Mouse (Mus musculus): ENCODE measurements at regions not wholly inside any gene's neighbourhood (a gene's known extent, or its start where the extent isn't known, plus 50 kb on each side); places are given as distances from the start of the nearest gene placed in this dataset.

DNA sequence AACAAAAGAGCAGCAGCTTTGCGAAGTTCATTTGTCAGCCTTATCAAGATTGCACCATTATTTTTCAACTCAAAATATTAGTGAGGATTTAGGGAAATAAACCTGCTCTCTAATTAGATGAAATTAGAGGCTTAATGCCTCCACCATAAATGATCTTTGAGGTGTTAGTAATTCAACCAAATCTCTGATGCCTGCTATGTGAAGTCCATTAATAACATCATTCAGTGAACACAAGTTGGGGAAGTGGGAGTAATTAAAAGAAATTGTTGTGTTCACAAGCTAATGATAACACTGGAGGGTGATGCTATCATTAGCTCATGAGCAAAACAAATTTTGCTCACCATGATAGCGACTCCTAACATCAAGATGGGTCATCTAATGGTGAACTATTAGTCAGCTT is 246.0 kb downstream of the Ttc6 start:
- intact Hi-C loops (cut with DNase I) = no loop called here
- DNase-seq (ENCODE audit: low spot score) = no peak

- intact Hi-C loops (cut with DNase I) = no loop called here
- no peak for DNase-seq (ENCODE audit: low spot score)
These were observed 259.9 kb downstream of the Ttc6 start for GRCm38 (mm10) chr12:57823809-57824208.

DNA sequence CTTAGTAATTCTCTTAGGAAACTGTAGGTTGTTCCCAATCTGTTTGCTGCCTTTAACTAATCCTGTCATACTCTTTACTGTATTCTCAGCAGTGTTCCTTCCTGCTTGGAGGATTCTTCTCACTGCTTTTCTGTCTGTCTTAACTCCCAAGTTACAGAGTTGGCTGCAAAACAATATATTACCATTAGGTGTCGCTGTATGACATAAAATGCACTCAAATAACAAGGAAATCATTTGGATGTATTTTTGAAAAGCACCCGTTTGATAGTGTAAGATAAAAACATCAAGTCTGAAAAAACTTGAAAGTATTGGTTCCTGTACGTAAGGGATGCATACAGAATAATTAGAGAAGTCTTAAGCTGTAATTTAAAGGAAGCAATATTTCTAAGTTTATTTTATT is 261.8 kb downstream of the Ttc6 start:
- intact Hi-C loops (cut with DNase I) = loop anchor here (5.0 kb wide), 4 partner anchors 377 to 1122 kb away; no protein-coding TSS in a partner anchor
- no peak for DNase-seq (ENCODE audit: low spot score)

DNA sequence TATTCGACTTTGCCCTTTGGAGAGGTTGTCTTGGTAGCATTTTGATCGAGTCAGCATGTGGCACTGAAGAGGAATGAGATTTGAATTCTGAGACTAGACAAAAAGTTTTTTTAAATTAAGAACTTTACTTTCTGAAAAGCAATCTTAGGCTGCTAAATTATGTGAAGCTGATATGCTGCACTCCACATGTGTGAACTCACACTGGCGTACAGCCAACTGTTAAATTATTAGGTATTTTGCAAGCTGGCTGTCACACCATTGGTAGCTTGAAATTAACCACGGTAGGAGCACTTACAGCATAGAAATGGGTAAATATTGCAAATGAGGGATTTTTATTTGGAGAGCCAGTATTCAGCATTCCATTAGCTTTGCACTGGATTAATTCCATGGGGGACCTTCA is 278.9 kb downstream of the Ttc6 start:
- intact Hi-C loops (cut with DNase I) = no loop called here
- no peak for DNase-seq (ENCODE audit: low spot score)

DNA sequence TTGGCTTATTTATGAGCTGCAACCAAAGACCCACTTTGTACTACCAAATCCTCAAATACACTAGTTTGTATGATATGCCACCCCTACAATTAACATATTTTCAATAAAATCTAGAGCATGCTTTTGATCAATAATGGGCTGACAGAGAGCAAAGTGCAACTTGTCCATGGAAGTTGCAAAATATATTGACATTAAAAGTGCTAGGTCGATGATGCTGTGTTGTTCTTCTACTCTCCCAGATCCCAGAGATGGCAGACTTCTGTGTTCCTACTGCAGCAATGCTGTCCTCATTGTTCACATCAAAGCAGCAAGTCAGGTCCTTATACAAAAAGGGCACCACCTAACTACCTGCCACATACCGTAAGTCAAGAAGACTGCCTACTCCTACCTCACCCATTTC is 307.1 kb downstream of the Ttc6 start:
- intact Hi-C loops (cut with DNase I) = no loop called here
- no peak for DNase-seq (ENCODE audit: low spot score)

DNA sequence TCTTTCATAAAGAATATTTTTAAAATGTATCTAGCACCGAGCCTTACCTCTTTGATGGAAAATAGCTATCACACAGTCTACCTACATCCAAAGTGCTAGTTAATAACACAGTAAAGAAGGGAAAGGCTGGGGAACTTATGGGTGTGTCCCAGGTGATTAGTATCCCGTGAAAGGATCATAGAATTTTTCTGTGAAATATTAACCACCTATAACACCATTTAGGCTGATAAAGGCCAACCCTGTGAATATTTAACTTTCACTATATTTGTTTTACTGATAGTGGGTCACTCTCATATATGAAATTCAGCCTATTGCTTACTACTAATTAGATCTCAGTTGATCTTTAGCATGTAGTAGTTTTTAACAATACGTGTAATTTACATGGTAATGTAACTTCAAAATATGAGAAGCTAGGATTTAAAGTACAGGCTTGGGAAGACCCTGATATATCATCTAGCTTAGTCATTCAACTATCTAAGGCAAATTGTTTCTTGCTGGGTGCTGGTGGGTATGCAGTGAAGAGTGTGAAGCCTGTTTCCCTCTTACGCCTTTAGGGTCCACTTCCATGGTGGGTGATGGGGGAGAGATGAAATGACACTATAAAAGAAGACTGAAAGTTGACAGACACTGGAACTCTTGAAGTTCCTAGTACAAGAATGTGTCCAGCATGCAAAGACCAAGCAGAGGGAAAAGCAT is 320.6 kb upstream of the Sstr1 start:
- intact Hi-C loops (cut with DNase I) = no loop called here
- DNase-seq (ENCODE audit: low spot score) = no peak

DNA sequence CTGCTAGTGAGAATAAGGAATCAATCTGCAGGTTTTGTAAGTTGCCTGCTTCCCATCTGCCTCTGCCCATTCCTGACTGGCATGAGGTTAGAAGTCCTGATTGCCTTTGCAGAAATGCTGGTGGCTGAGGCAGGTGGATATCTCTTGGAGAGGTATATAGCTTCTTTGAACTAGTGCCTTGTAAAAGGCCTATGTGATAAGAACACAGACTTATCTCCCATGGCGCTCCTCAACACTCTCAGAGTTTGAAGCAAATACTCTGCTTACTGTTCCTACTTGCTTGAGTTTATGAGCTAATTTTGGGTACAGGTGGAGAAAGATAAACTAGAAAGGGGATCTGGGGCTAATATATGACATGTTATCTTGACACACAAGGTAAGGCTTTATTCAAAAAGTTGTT is 320.0 kb upstream of the Sstr1 start:
- intact Hi-C loops (cut with DNase I) = no loop called here
- no peak for DNase-seq (ENCODE audit: low spot score)

GRCm38 (mm10) chr12:57897751-57898250 is 313.8 kb upstream of the Sstr1 start:
- intact Hi-C loops (cut with DNase I) = no loop called here

GRCm38 (mm10) chr12:57904658-57905057 is 306.9 kb upstream of the Sstr1 start:
- DNase-seq (ENCODE audit: low spot score) = no peak
- intact Hi-C loops (cut with DNase I) = no loop called here

More at GRCm38 (mm10) chr12:57897751-57898250, 313.8 kb upstream of the Sstr1 start:
- DNase-seq (ENCODE audit: low spot score) = no peak

DNA sequence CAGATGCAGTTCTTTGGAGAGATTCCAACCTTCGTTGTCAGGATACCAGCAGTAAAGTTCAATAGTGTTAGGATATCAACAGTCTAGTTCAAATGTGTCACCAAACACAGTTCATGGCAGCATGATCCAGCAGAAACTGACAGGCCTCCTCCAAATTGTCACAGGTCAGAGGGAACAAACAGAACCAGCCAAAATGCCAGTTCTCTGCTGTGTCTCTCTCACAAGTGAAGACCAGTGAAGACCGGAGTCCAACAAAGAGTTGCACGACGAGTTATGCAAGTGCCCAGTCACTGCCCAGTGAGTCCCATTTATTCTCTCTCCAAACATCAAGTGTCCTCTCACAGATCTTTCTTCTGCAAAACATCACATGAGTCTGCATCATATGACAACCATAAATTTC is 293.4 kb upstream of the Sstr1 start:
- no peak for DNase-seq (ENCODE audit: low spot score)
- intact Hi-C loops (cut with DNase I) = no loop called here

GRCm38 (mm10) chr12:57922031-57922430 is 289.5 kb upstream of the Sstr1 start:
- intact Hi-C loops (cut with DNase I) = no loop called here

DNA sequence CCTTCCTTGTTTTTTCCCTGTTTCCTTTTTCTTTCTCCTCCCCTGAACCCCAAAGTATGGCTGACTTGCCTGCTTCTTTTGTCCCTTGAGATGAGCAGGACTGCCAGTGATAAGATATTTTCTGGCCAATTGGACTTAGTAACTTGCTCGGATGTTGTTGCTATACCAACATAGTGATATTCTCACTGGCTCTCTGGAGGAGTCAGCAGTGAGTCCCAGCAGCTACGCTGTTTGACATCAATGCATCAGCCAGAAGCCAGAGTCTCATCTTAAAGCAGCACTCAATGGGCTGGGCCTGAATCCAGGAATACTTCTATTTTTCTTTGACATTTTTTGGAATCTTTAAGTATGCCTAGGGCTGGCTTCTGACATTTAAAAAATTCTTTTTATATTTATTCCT is 287.1 kb upstream of the Sstr1 start:
- DNase-seq (ENCODE audit: low spot score) = no peak
- intact Hi-C loops (cut with DNase I) = no loop called here

More at GRCm38 (mm10) chr12:57922031-57922430, 289.5 kb upstream of the Sstr1 start:
- no peak for DNase-seq (ENCODE audit: low spot score)

DNA sequence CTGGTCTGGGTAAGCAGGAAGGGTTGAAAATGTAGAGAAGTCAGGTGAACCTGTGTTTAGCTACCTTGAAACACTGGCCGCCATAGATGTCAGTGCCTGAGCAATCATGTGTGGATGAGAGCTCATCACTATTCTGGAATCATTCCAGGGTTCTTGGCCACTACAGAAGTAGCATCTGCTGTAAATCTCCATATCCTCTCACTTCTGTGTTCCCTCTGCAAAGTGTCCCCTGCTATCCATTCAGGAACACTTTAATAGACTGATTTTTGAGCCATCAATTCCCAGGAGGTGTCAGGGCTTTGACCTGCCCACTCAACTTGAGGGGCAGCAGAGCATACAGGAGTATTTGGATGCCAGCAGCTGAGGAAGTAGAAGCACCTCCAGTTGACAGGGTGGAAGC is 284.7 kb upstream of the Sstr1 start:
- intact Hi-C loops (cut with DNase I) = no loop called here
- no peak for DNase-seq (ENCODE audit: low spot score)

- intact Hi-C loops (cut with DNase I) = no loop called here
- no peak for DNase-seq (ENCODE audit: low spot score)
These were observed 283.5 kb upstream of the Sstr1 start for GRCm38 (mm10) chr12:57928030-57928429.

DNA sequence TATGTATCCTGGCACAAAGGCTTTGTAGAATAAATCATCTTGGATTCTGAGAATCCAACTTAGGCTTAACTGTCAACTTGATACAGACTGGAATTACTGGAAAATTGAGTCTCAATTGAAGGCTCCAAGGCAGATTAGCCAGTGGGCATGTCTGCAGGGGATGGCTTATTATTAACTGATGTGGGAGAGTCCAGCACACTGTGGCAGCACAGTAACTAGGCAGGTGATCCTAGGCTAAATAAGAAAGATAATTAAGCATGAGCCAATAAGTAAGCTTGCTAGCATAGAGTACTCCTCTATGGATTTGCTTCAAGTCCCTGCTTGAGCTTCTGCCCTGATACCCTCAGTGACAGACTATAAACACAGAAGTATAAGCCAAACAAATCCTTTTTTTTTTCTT is 279.7 kb upstream of the Sstr1 start:
- intact Hi-C loops (cut with DNase I) = no loop called here
- no peak for DNase-seq (ENCODE audit: low spot score)

DNA sequence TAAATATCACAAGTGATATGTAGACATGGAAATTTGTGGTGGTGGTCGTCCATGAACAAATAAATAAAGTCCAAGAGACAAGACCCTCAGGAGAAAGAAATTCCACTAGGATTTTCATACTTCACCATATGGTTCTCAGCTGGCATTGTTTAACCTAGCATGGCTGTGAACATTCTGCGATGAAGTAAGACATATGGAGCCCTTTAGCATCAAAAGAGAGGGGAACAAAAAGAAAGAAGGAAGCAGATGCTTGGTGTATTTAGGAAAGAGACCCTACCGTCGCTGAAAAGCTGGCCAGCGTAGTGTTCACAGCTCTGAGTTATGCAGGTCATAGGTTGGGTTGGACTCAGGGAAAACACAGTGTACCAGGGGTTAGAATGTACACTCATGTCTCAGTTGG is 261.7 kb upstream of the Sstr1 start:
- intact Hi-C loops (cut with DNase I) = no loop called here
- no peak for DNase-seq (ENCODE audit: low spot score)

DNA sequence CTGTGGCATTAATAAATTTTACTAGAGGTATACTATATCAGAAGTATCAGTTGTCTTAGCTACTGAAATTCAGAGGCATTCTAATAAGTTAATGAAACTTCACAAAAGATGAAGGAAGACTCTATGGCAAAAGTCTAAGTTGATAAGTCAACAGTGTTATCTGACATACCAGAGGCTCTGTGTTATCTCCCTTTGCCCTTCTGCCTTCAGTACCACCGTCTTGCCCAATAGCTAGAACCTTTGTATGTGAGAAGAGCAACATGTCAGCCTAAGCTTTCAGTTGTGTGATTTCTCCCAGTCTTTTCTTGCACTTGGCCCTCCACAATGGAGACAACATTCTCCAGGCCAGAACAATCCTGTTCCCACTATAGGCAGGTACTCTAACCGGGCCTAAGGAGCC is 253.0 kb upstream of the Sstr1 start:
- intact Hi-C loops (cut with DNase I) = no loop called here
- DNase-seq (ENCODE audit: low spot score) = no peak

- no peak for DNase-seq (ENCODE audit: low spot score)
- intact Hi-C loops (cut with DNase I) = no loop called here
These were observed 251.4 kb upstream of the Sstr1 start for GRCm38 (mm10) chr12:57960171-57960570.

DNA sequence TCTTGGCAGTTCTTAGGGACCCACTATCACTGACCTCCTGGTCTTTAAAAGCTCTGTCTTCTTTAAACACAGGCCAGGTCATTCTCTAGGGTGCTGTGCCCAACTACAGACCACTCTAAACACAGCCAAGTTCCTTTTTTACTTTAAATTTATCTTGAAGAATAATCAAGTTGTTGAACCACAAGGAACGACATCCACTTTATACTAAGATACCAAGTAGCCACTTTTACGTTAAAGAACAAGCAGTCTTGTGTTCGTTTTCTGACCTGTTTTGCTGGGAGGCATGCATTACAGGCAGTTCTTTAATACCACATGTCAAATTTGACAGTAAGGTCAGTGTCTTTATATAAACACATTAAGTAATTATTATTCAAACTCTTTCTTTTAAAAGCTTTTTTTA is 242.4 kb upstream of the Sstr1 start:
- DNase-seq (ENCODE audit: low spot score) = no peak
- intact Hi-C loops (cut with DNase I) = no loop called here

DNA sequence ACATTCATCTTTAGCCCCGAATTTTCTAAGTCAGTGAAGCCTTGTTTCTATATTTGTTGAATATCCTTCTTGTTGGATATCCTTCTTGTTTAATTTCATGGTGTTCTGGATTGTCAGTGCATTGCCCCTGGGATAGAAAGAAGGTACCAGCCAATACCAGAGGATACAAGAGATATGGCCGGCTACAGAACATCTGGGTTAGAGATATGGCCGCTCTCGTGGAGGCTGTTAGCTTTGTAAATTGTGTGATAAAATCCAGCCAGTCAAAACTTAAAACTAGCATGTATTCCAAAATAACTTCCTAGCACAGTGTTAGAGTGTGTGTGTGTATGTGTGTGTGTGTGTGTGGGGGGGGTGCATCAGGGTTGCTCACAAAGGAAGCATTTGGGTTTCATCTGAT is 241.4 kb upstream of the Sstr1 start:
- intact Hi-C loops (cut with DNase I) = no loop called here
- DNase-seq (ENCODE audit: low spot score) = no peak

GRCm38 (mm10) chr12:57972484-57972883 is 239.1 kb upstream of the Sstr1 start:
- no peak for DNase-seq (ENCODE audit: low spot score)
- intact Hi-C loops (cut with DNase I) = no loop called here
